In the genomic region with DNA sequence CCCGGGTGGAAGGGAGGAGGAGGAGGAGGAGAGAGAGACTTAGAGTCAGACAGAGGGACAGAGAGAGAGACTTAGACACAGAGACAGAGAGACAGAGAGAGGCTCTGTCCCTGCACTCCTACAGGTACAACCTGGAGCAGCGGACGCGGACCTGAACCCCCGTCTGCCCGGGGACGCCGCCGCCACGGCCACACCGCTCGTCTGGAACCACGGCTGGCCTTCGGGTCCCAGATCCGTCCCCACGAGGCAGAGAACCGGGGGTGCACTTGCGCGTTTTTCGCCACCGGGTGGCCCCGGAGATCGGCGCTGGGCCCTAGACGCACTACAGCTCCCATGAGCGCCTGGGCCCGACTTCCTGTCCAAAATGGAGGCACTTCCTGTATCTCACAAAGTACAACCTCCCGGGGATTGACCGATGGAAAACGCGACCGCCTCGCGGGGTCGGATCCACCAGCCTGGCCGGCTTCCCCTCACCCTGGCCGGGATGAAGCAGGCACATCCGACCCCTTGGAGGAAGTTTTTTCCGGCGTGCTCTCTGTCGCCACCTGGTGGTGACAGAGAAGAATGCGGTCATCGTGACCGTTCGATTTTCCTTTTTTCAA, we compare ENCODE assay signal across 8 mouse cellular contexts. TPM values are rescaled to one million over a fixed set of nuclear protein-coding genes. Genes with fewer than 3 reads are reported as not detected.
DNase-seq lines count a peak whose midpoint lies in the region; ATAC-seq lines count a peak whose summit lies in the region.
"Not testable (repeated sequence)": the region's sequence is repeated elsewhere in the genome, so short reads cannot be mapped to it uniquely, and the experiment has no call there.

A gene (minus strand): TSS at position 324 of the 602 bp plus-strand sequence.

- H3K36me3 ChIP-seq in intestine, embryonic 16.5 days (ENCODE audit: control insufficient read depth, insufficient read depth, low read length): not testable (repeated sequence)
- peaks cover 10% of the 10 kb centered on the region for H3K36me3 ChIP-seq in midbrain, embryonic 10.5 days

- peak; percentile 70 for DNase-seq in embryo, embryonic 11 days
- DNase-seq in gastrocnemius, postnatal 36 days: peak; percentile 78 to 87
- peak; percentile 93 to 94 for DNase-seq in left cerebral cortex, postnatal 36 days (ENCODE audit: low spot score in 2 of 2)
- peak; percentile 75 for DNase-seq in midbrain, embryonic 10.5 days (ENCODE audit: low spot score)
- DNase-seq in right cerebral cortex, postnatal 36 days (ENCODE audit: low spot score in 2 of 2): peak; percentile 92 to 93
- peak; percentile 85 to 94 for DNase-seq in urinary bladder, postnatal 4 days (ENCODE audit: low spot score in 2 of 2)

- intact Hi-C loops in gastrocnemius, postnatal 36 days (cut with DNase I): loop anchor here (2.0 to 5.0 kb wide), 2 partner anchors 21 to 341 kb away; no protein-coding TSS in a partner anchor
- intact Hi-C loops in left cerebral cortex, postnatal 36 days (cut with DNase I): not testable (repeated sequence)

- H3K9ac ChIP-seq in intestine, embryonic 16.5 days (ENCODE audit: low read depth, low read length): peak within 1 kb of the TSS; percentile 53

- 46% methylated on average over 45 of the region's 45 CpGs for WGBS in intestine, embryonic 16.5 days
- WGBS in midbrain, embryonic 10.5 days: 45% methylated on average over 45 of the region's 45 CpGs

- peak within 1 kb of the TSS; percentile 44 for H3K4me3 ChIP-seq in intestine, embryonic 16.5 days (ENCODE audit: low read length)
- H3K4me3 ChIP-seq in midbrain, embryonic 10.5 days: peak within 1 kb of the TSS; percentile 39

- H3K9me3 ChIP-seq in intestine, embryonic 16.5 days (ENCODE audit: control insufficient read depth, low read length); midbrain, embryonic 10.5 days (replicated peaks): not testable (repeated sequence)

- H3K27ac ChIP-seq in intestine, embryonic 16.5 days (ENCODE audit: low read length): peak within 1 kb of the TSS; percentile 29
- peak within 1 kb of the TSS; percentile 4 for H3K27ac ChIP-seq in midbrain, embryonic 10.5 days (replicated peaks)

- not testable (repeated sequence) for H3K27me3 ChIP-seq in intestine, embryonic 16.5 days (replicated peaks; ENCODE audit: control insufficient read depth, insufficient read depth, low read length); midbrain, embryonic 10.5 days (ENCODE audit: low read depth, poor library complexity, severe bottlenecking)

- peak within 1 kb of the TSS; percentile 23 for H3K4me2 ChIP-seq in intestine, embryonic 16.5 days (ENCODE audit: low read depth, low read length)

- H3K4me1 ChIP-seq in intestine, embryonic 16.5 days (ENCODE audit: control insufficient read depth, insufficient read depth, low read length); midbrain, embryonic 10.5 days: not testable (repeated sequence)

- peak; percentile 99 for ATAC-seq in activated CD4-positive, CD25-positive, alpha-beta regulatory T cell, adult 4 months
- peak; percentile 100 for ATAC-seq in intestine, embryonic 16.5 days

RNA-seq across cellular contexts. Expression of the gene that starts here (rescaled TPM):
- under 1 TPM; 0.23 to 0.95 TPM for polyA plus RNA-seq in activated CD4-positive, CD25-positive, alpha-beta regulatory T cell, adult 4 months (2017; shearing (Covaris generic))
- 1 to 10 TPM in 1 of 2 experiments, under 1 TPM in 1; 0.37 to 1.1 TPM for total RNA-seq in gastrocnemius, postnatal 36 days (2021)
- polyA plus RNA-seq in intestine, embryonic 16.5 days (2015; fragmentation: Nextera tagmentation; extraction: Ambion mirVana): 3.6 and 4.2 TPM in 2 replicates
- total RNA-seq in left cerebral cortex, postnatal 36 days (2021): 10 to 100 TPM; 12.1 to 14.2 TPM
- polyA plus RNA-seq in midbrain, embryonic 10.5 days (2016; fragmentation: Nextera tagmentation; extraction: Ambion mirVana): 1.5 and 2.0 TPM in 2 replicates

Comparison
In these comparisons a context has a peak if more than half of its experiments do, and no peak if none do; other contexts are left out.
1. Peak in every context shown above with its lines: DNase-seq, ATAC-seq, H3K4me3 ChIP-seq and H3K27ac ChIP-seq.
2. RNA of the gene that starts here (total RNA-seq): 12.1 to 14.2 TPM in left cerebral cortex, postnatal 36 days; 0.37 to 1.1 TPM in gastrocnemius, postnatal 36 days; every median in the first group is over 4 times any median in the second.
3. Peak in ATAC-seq in activated CD4-positive, CD25-positive, alpha-beta regulatory T cell, adult 4 months; RNA of the gene not detected or under 1 TPM.